Mouse (Mus musculus): ENCODE data around the gene Frmd6.

DNA sequence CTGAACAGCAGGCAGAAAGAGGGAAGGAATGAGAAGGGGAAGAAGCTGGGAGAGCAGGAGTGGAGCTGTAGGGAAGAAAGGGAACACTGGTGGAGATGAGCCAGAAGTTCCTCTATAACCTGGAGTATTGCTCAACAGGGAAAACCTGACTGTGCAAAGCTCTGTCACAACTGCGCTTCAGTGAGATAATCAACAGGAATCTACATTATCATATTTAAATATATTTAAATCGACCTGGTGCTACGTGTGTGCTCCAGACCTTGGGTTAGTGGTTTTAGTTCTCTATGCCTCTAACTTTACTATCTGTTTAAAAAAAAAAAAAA lies 30.0 kb upstream of the Frmd6 start:
- TF ChIP-seq CTCF (IDR thresholded peaks at IDR 0.05; ENCODE audit: borderline replicate concordance, insufficient read depth, low read depth, low read length) (no peak), POLR2A (IDR thresholded peaks at IDR 0.05; ENCODE audit: borderline replicate concordance, insufficient read depth, low read length) (no peak)

Data from cerebellum, adult 2 months (tissue).